Mouse (Mus musculus) monocyte, adult 5-6 weeks (primary cell): ENCODE measurements around the gene Col18a1. TPM values are rescaled to one million over a fixed set of nuclear protein-coding genes. Genes with fewer than 3 reads are reported as not detected.

ENCODE experiments used
- ATAC-seq: fragments of 153-309, 156-312 bp; replicated peaks from 2 replicates; pipeline ENCODE4 v1.8.0; 2017; ENCODE audit warnings: mild to moderate bottlenecking; ENCODE audit not compliant: low TSS enrichment, insufficient number of reproducible peaks, severe bottlenecking, poor library complexity, low FRiP score
- total RNA-seq: library from RNA; stranded (forward); fragments of 200-1000, 200-491, 200-594 nt; gene quantifications from 3 replicates; pipeline ENCODE4 v1.2.3, GENCODE M21; 2017

Gene Col18a1
- total RNA-seq, 1 experiment from 2014 or later, result not detected

DNA sequence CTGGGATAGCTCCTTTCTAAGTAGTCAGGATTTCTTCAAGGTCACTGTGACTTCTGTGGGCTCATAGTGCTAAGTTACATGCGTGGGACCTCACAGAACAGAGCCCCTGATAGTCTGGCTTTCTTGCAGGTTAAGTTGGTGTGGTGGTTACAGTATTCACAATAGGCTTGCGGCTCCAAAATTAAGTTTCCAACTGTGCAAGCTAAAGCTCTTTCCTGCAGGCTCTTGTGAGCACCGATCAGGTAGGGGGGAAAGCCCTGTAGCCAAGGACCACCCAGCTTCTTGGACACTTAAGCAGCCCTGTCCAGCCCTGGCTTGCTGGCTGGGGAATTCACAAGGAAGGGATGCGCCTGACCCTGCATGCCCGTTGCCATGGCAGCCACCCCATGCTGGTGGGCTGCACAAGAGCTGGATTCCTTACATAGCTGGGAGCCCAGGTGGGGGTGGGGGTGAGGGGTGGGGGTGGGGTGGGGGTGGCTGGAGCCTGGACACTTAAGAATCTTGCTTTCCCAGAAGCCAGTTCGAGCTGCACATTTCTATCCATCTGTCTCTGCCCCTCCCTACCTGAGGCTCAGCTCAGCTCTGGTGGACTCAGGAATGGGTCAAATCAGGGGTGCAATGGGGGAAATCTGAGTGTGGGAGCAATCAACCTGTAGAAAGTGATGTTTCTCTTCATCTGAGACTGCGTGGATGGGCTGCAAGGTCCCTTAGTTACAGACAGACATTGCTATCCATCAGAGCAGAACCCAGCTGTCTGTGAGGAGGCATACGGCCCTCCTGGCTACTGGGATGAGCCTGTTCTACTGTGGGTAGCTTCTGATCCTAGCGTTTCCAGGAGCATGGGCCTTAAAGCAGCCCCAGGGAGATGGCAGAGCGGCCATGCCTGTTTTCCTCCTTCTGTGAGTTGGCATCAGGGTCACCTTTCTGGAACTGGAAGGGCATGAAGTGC is 24.9 kb upstream of the Col18a1 start:
- ATAC-seq, result no peak

DNA sequence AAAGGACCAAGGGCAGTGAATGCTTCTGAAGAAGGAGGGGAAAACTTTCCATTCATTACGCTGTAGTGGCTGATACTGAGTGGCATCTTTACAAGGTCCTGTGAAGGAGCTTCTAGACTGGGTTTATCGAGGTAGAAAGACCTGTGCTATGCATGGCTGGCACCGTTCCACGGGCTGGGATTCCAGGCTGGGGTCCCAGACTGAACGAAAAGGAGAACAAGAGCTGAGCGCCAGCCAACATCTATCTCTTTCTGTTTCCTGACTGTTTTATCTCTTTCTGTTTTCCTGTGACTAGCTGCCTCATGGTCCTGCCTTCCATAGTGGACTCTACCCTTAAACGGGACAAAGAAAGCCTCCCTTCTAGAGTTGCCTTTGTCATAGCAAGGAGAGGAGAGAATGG is 21.1 kb upstream of the Col18a1 start:
- no peak for ATAC-seq

DNA sequence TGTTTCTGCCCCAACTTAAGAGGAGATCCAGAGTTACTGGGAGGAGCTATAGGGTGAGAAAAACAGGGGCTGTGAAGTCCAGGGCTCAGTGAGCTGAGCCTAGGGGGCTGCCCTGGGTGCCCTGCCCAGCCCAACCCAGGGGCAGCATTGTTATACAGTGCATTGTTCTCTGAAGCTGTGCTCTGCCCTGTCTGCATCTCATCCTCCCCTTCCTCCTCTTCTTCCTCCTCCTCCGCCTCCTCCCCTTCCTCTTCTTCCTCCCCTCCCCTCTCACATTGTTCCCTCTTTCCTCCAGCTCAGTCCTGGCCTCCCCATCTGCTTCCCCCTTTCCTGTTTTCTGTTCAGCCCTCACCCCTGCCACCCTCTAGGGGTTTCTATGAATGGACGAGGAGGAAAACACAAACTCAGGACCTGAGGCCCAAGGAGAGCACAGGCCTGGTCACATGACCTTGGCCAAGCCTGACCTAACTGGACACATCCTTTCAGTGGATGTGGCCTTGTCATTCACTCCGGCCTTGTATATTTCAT is 16.5 kb upstream of the Col18a1 start:
- no peak for ATAC-seq

DNA sequence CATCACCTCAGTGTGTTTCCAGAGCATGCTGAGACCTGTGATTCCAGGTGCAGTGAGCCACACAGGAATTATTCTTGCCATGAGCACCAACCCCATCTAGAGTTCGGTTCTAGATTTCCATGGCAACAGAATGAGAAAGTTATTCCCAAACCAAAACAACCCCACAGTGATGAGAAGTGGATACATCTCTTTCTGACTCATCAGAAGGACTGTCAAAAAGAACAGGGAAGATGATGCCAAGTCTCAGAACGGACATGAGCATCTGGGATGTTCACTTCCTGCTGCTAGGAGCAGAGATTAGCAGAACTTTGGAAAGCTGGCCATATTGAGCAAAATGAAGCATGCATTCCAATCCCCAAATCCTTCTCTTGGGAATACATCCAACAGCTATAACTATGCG is 13.8 kb upstream of the Col18a1 start:
- no peak for ATAC-seq

DNA sequence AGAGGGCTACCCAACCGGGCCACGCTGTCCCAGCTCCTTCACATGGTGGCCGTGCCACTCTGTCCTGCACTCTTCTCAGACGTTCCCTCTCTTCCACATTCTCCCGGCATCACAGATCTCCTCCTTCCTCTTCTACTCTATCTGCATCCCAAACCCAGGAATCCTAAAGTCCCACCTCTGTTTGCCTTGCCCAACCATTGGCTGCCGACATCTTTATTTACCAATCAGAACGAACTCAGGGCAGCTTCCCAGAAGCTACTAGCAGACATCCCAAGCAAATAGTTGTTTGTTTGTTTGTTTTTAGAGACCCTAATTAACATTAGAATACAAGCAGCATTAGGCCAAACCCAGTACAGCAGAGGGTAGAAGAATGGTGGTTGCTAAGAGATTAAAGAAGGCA is 12.3 kb upstream of the Col18a1 start:
- no peak for ATAC-seq

DNA sequence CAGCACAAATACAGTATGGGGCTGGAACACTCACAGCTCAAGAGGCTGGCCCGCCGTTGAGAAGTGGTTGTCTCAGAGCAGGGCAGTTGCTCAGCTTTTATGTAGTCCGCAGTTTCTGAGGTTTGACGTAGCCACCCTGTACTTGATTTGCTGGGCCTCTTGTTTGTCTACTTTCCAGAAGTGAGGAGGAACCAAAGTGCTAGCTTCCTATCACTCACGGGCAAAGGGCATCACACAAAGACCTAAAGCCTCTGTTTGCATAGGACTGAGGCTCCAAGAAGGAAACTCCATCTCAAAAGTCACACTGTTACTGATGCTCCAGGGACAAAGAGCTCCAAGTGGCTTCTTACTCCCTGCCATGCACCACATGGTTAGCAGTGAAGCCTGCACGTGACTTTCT is 4.1 kb upstream of the Col18a1 start:
- no peak for ATAC-seq

DNA sequence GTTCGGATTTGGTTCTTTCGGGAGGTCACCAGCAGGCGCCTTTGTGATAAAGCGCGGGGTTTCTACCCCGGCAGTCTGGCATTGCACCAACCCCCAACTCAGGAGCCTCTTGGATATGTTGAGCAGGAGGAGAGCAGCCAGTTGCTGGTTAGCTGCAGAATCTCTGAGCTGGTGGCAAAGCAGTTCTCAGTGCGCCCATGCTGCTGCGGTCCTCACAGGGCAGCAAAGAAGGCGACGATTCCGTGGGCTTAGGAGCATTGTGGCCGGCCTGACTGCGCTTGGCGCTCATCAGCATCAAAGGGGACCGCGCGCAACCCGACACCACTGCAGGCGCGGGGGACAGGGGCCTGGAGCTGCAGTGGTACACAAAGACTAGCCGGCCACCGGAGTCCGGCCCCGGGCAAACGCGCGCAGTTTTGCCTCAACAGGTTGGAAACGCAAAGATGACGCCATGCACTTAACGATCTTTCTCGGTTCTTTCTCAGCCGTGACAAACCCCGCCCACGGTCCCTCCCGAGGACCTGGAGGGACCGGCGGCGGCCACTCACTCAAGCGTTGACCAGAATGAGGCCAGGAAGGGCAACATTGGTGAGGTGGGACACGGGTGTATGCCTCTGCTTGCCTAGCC is 916 bp downstream of the Col18a1 start:
- no peak for ATAC-seq

DNA sequence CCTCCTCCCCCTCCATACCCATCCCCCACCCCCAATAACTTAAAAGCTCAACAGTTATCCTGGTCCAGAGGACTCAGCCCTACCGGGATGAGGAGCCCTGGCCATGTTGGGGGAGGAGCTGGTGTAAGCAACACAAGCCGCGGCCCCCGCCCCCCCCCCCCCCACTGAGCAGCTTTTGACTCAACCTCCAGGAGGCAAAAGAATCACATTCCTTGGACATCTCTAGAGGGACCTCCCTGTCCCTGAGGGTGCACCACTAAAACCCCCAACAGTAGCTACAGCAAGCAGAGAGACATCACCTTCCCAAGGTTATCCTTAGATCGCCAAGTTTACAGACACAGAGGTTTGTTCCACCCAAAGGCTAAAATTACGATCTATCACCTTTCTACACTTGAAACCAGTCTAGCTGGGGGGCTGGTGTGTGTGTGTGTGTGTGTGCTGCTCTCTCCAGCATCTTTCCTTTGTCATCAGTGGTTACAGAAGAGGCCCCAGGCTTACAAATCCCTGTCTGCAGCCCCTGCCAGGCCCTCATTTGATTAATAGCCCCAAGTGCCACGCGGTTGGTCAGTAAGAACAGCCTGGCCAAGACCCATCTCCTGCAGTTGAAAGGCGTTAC is 1.8 kb downstream of the Col18a1 start:
- ATAC-seq, result no peak

DNA sequence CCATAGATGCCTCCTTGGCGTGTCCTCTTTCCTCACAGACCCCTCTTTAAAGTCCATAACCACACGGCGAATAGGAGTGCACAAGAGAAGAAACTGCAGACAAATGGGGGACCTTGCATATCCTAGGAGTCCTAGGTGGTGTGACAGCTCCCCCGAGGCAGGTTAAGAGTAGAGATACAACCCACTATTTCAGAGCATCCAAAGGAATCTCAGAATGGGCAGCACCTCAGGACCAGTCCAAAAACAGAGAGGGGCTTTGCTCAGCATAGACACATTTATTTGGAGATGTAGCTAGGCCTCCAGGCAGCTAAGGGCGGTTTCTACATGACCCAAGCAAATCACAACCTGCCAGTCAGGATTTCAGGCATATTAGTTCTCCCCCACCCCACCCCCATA is 2.3 kb downstream of the Col18a1 start:
- ATAC-seq, result no peak

DNA sequence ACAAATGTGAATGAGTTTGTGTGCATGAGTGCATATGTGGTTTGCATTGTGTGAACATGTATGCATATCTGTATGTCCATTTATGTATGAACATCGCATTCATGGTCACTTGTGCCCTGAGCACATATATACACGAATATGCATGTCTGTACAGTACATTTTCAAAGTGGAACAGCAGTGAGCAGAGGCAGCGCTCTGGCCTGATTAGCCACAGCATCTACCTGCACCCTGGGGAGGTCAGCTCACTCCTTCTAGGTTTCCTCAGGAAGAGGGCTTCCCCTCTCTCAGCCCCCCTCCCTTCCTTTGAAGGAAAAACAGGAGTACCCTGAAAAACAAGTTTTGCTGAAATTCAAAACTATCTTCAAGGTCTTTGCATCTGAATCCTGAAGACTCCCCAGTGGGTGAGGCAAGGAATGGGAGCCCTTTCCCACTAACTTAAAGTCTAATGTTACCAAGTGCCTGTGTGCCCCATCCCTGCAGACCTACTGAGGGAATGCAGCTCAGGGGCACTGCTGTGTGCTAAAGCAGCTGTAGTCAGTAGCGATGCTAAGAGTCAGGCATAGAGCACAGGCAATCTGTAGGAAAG is 2.9 kb downstream of the Col18a1 start:
- no peak for ATAC-seq

DNA sequence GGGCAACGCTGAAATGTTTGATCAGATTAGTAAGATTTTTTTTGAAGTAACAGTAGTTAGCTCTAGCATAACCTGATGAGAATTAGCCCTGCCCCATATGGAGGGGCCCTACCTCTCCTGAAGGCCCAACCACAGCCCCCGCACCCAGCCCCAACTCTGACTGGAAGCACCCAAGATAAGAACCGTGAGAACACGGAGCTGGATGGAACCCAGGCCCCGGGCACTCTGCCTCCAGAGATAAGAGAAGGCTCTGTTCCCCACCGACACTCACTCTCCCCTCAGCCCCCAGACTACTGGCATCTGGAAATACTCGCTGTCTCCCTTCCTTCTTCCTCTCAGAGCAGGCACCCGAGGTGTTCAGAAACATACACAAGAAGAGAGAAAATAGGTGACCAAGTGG is 6.8 kb downstream of the Col18a1 start:
- ATAC-seq, result no peak

DNA sequence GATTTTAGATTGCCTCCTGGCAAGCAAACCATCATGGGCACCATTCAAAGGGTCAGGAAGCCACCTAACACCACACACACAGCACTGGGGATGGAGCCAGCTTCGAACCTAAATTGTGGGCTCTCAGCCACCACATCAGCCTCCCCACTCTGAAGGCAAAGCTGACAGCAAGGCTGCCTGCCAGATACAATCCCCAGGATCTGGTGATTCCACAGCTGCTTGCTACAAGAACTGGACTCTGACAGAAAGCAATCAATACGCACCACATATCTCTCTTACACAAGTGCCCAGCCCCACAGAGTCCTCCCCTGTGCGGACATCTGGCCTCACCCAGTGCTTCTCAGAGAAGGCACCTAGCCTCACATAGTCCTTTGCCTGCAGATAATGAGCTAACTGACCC is 7.4 kb downstream of the Col18a1 start:
- ATAC-seq, result no peak

DNA sequence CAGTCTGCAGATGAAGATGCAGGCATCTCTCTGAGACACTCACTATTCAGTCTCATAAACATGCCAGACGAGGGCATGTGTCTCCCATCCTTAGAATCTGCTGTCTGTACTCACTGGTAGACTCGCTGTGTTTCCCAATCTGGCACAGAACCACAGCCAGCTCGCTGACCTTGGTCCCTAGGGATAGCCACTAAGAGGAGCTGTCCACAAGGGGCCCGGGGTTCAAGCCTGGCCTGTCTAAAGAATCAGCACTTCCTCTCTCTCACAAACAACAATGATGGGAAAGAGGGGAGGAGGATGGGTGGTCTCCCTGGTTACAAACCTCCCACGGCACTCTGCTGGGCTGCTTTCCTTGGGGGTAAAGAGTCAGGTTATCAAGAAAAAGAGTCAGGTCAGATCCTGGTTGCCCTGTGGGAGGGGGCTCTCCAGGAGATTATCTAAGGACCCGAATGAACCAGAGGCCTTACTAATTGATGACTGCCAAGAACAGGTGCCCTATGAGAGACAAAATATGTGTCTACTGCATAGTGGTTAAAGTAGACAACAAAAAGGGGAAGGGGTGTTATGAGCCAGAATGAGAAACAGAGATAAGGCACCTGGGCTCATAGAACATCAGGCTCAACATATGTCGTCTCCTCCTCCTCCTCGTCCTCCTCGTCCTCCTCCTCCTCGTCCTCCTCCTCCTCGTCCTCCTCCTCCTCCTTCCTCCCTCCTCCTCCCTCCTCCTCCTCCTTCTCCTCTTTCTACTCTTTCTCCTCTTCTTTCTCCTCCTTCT is 8.9 kb downstream of the Col18a1 start:
- ATAC-seq, result no peak

DNA sequence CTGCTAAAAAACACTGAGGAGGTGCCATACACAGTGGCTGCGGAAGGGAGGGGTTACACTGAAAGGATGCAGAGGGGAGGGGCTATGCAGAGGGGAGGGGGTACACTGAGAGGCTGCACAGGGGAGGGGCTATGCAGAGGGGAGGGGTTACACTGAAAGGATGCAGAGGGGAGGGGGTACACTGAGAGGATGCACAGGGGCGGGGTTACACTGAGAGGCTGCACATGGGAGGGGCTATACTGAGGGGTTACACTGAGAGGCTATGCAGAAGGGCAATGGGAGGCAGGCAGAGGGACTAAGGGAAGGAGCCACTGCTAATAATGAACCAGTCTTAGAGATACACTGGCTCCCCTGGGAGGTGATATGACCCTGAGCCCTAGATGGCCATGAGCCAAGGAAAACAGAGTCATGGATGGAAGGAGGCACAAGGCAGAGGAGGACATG is 14.1 kb downstream of the Col18a1 start:
- no peak for ATAC-seq

DNA sequence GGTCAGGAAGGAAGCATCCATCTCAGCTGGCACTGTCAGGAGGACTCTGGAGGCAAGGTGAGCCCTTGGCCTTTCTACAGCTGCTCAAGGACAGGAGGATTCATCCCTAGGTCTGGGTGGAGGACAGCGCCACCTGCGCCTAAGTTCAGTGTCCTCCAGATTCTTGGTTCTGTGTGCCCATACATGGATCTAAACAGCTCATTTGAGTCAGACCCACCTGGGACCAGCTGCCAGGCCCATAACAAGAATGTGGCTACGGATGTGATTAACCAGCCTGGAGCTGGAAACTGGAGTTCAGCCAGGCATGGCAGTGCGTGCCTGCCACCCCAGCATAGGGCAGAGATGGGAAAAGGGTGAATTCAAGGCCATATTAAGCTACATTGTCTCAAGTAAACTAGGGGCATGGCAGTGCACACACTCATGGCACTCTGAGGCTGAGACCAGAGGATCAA is 14.8 kb downstream of the Col18a1 start:
- ATAC-seq, result no peak

DNA sequence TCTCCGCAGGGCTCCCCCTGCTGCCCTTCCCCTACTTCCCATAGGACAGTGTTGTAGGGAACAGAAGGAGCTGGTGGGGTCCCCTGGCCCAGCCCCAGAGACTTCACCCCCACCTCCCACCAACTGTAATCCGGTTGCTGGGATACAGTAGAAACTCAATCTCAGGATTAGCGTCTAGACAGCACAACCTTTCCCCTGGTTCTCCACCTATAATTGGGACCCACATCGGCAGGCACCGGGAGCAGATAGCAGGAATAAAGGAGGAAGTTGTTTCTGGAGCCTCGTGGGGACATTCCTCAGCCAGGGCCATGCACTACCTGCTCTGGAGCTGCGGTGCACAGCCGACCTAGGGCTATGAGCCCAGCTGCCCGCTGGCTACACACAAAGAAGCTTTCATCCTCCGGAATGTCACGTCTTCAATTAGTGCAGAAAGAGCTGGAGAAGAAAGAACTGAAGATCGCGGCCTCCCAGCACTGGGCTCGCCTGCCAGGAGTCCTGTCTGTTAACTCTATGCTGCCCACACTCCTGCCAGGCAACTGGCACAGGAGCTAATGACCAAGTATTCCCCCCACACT is 15.3 kb downstream of the Col18a1 start:
- no peak for ATAC-seq

DNA sequence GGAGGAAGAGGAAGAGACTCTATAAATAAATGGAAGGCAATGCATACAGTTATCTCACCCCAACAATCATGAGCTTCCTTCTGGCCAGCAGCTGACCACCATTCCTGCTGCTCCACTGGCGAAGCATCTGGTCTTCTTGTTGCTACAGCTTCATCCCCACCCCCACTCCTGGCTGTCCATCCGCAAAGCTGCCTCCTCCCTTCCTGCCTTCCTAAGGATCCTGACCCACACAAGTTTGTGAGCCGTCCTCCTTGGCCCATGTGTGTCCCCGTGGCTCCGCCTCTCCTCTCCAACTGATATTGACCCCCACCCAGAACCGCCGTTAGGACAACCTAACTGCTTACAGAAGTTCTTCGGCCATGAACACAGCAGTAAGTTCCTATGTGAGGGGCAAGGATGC is 16.3 kb downstream of the Col18a1 start:
- ATAC-seq, result no peak

DNA sequence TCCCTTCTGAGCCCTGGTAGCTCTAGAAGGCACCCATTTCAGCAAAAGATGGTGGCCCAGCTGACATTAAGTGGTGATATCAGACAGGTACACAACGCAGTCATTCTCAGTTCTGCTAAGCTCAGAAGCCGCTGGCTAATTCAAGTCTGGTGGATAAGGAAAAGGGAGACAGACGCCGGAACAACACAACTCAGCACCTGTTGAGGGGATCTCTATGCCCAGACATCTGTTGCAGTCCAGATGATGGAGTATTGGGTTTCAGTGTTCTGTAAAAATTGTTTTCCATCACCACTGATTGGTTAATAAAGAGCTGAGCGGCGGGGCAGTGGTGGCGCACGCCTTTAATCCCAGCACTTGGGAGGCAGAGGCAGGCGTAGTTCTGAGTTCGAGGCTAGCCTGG is 18.8 kb downstream of the Col18a1 start:
- no peak for ATAC-seq
